Mouse (Mus musculus): ENCODE results near the gene Lrrc45. TPM values are rescaled to one million over a fixed set of nuclear protein-coding genes. Genes with fewer than 3 reads are reported as not detected.
"Not testable (repeated sequence)": the region's sequence is repeated elsewhere in the genome, so short reads cannot be mapped to it uniquely, and the experiment has no call there.

Lrrc45 gene
- polyA plus RNA-seq, 1 experiment from 2014 or later: 57.7 TPM

GRCm38 (mm10) chr11:120736424-120736823, 22.7 kb downstream of the Lrrc45 start:
- 75% methylated on average over 6 of the region's 6 CpGs for WGBS
- Histone ChIP-seq H3K27me3 (ENCODE audit: insufficient read depth, poor library complexity, severe bottlenecking) (peaks cover 9% of the 10 kb centered on the region; the same call in 1 of the 2 replicates), H3K4me3 (no peak overlapping the region)

GRCm38 (mm10) chr11:120740981-120741380, 27.3 kb downstream of the Lrrc45 start:
- H3K27me3 ChIP-seq (ENCODE audit: insufficient read depth, poor library complexity, severe bottlenecking): no peaks in the 10 kb centered on the region
- H3K36me3 ChIP-seq: no peaks in the 10 kb centered on the region
- H3K4me1 ChIP-seq (replicated peaks): no peaks in the 10 kb centered on the region
- H3K9me3 ChIP-seq: no peaks in the 10 kb centered on the region
- 92% methylated on average over 5 of the region's 5 CpGs for WGBS
- no peak overlapping the region for H3K4me3 ChIP-seq
- no peak overlapping the region for H3K27ac ChIP-seq
- no peak for DNase-seq (ENCODE audit: low spot score)

More at GRCm38 (mm10) chr11:120736424-120736823, 22.7 kb downstream of the Lrrc45 start:
- Histone ChIP-seq H3K4me1 (replicated peaks) (no peaks in the 10 kb centered on the region), H3K36me3 (no peaks in the 10 kb centered on the region), H3K9me3 (no peaks in the 10 kb centered on the region), H3K27ac (no peak overlapping the region)
- no peak for DNase-seq (ENCODE audit: low spot score)

GRCm38 (mm10) chr11:120744121-120744701, 30.5 kb downstream of the Lrrc45 start:
- no peak overlapping the region for H3K4me3 ChIP-seq
- 73% methylated on average over 7 of the region's 7 CpGs for WGBS
- no peaks in the 10 kb centered on the region for H3K4me1 ChIP-seq (replicated peaks)
- H3K9me3 ChIP-seq: no peaks in the 10 kb centered on the region
- no peaks in the 10 kb centered on the region for H3K36me3 ChIP-seq
- no peak overlapping the region for H3K27ac ChIP-seq
- no peak for DNase-seq (ENCODE audit: low spot score)
- H3K27me3 ChIP-seq (ENCODE audit: insufficient read depth, poor library complexity, severe bottlenecking): no peaks in the 10 kb centered on the region

- Histone ChIP-seq H3K27me3 (ENCODE audit: insufficient read depth, poor library complexity, severe bottlenecking) (no peaks in the 10 kb centered on the region), H3K4me1 (replicated peaks) (no peaks in the 10 kb centered on the region), H3K27ac (no peak overlapping the region), H3K4me3 (no peak overlapping the region), H3K9me3 (no peaks in the 10 kb centered on the region), H3K36me3 (no peaks in the 10 kb centered on the region)
- no peak for DNase-seq (ENCODE audit: low spot score)
- WGBS: 84% methylated on average over 4 of the region's 4 CpGs
These were observed 34.2 kb downstream of the Lrrc45 start for GRCm38 (mm10) chr11:120747974-120748373.

- H3K36me3 ChIP-seq: no peaks in the 10 kb centered on the region
- H3K4me3 ChIP-seq: no peak overlapping the region
- WGBS: 62% methylated on average over 8 of the region's 8 CpGs
- no peaks in the 10 kb centered on the region for H3K27me3 ChIP-seq (ENCODE audit: insufficient read depth, poor library complexity, severe bottlenecking)
- H3K27ac ChIP-seq: no peak overlapping the region
- no peaks in the 10 kb centered on the region for H3K4me1 ChIP-seq (replicated peaks)
- DNase-seq (ENCODE audit: low spot score): no peak
- H3K9me3 ChIP-seq: no peaks in the 10 kb centered on the region
These were observed 35.7 kb downstream of the Lrrc45 start for GRCm38 (mm10) chr11:120749430-120749829.

GRCm38 (mm10) chr11:120751606-120752005, 37.9 kb downstream of the Lrrc45 start:
- Histone ChIP-seq H3K9me3 (peaks cover under 1% of the 10 kb centered on the region; the same call in 1 of the 2 replicates), H3K27ac (no peak overlapping the region), H3K4me1 (replicated peaks) (no peaks in the 10 kb centered on the region), H3K36me3 (no peaks in the 10 kb centered on the region), H3K4me3 (no peak overlapping the region), H3K27me3 (ENCODE audit: insufficient read depth, poor library complexity, severe bottlenecking) (no peaks in the 10 kb centered on the region)
- 78% methylated on average over 4 of the region's 4 CpGs for WGBS
- DNase-seq (ENCODE audit: low spot score): no peak

- Histone ChIP-seq H3K4me3 (no peak overlapping the region), H3K4me1 (replicated peaks) (peaks cover 3% of the 10 kb centered on the region; the same call in 1 of the 2 replicates), H3K27ac (no peak overlapping the region)
These were observed 46.5 kb downstream of the Lrrc45 start for GRCm38 (mm10) chr11:120760236-120760635.

GRCm38 (mm10) chr11:120761811-120762671, 48.3 kb downstream of the Lrrc45 start:
- Histone ChIP-seq H3K27me3 (ENCODE audit: insufficient read depth, poor library complexity, severe bottlenecking) (peaks cover 29% of the 10 kb centered on the region), H3K36me3 (no peaks in the 10 kb centered on the region), H3K4me1 (replicated peaks) (peaks cover 3% of the 10 kb centered on the region; the same call in 1 of the 2 replicates), H3K9me3 (peaks cover 30% of the 10 kb centered on the region), H3K4me3 (no peak overlapping the region), H3K27ac (no peak overlapping the region)
- DNase-seq (ENCODE audit: low spot score): no peak
- WGBS: 73% methylated on average over 14 of the region's 14 CpGs

More at GRCm38 (mm10) chr11:120760236-120760635, 46.5 kb downstream of the Lrrc45 start:
- DNase-seq (ENCODE audit: low spot score): no peak
- no peaks in the 10 kb centered on the region for H3K36me3 ChIP-seq
- peaks cover 34% of the 10 kb centered on the region for H3K9me3 ChIP-seq
- peaks cover 26% of the 10 kb centered on the region for H3K27me3 ChIP-seq (ENCODE audit: insufficient read depth, poor library complexity, severe bottlenecking)
- WGBS: 93% methylated on average over 9 of the region's 9 CpGs

GRCm38 (mm10) chr11:120762672-120763041, 48.9 kb downstream of the Lrrc45 start, which contains the start of gene Hmga1b:
Hmga1b (plus strand) TSS chr11:120762794.
- not testable (repeated sequence) for DNase-seq (ENCODE audit: low spot score); H3K27ac ChIP-seq; H3K36me3 ChIP-seq; H3K4me1 ChIP-seq (replicated peaks)
- peaks cover 25% of the 10 kb centered on the region for H3K9me3 ChIP-seq
- peaks cover 29% of the 10 kb centered on the region for H3K27me3 ChIP-seq (ENCODE audit: insufficient read depth, poor library complexity, severe bottlenecking)
- peak within 1 kb of the TSS; percentile 30; the same call in 1 of the 2 replicates for H3K4me3 ChIP-seq
- 21% methylated on average over 14 of the region's 14 CpGs for WGBS

- H3K4me1 ChIP-seq (replicated peaks); H3K36me3 ChIP-seq; H3K27ac ChIP-seq; DNase-seq (ENCODE audit: low spot score): not testable (repeated sequence)
- 16% methylated on average over 11 of the region's 23 CpGs for WGBS
- Histone ChIP-seq H3K4me3 (peak overlapping the region; percentile 30; the same call in 1 of the 2 replicates), H3K27me3 (ENCODE audit: insufficient read depth, poor library complexity, severe bottlenecking) (peaks cover 29% of the 10 kb centered on the region), H3K9me3 (peaks cover 18% of the 10 kb centered on the region)
These were observed 49.6 kb downstream of the Lrrc45 start for GRCm38 (mm10) chr11:120763121-120763999.

- H3K27ac ChIP-seq; H3K9me3 ChIP-seq; DNase-seq (ENCODE audit: low spot score); H3K36me3 ChIP-seq; H3K4me3 ChIP-seq; H3K4me1 ChIP-seq (replicated peaks): not testable (repeated sequence)
- H3K27me3 ChIP-seq (ENCODE audit: insufficient read depth, poor library complexity, severe bottlenecking): peaks cover 20% of the 10 kb centered on the region
- 87% methylated on average over 4 of the region's 7 CpGs for WGBS
These were observed 53.3 kb downstream of the Lrrc45 start for GRCm38 (mm10) chr11:120767023-120767422.

- no peak for DNase-seq (ENCODE audit: low spot score)
- H3K4me3 ChIP-seq: no peak overlapping the region
- H3K27ac ChIP-seq: no peak overlapping the region
- no peaks in the 10 kb centered on the region for H3K9me3 ChIP-seq
- no peaks in the 10 kb centered on the region for H3K36me3 ChIP-seq
- peaks cover 13% of the 10 kb centered on the region; the same call in 1 of the 2 replicates for H3K27me3 ChIP-seq (ENCODE audit: insufficient read depth, poor library complexity, severe bottlenecking)
- H3K4me1 ChIP-seq (replicated peaks): 0 out of 2 replicates have a peak, but pooled peaks cover 2% of the 10 kb centered on the region
- WGBS: 79% methylated on average over 1 of the region's 1 CpGs
These were observed 54.5 kb downstream of the Lrrc45 start for GRCm38 (mm10) chr11:120768206-120768605.
